Mouse (Mus musculus) G1E (cell line): Measurements from ENCODE around the gene Aplf. TPM values are rescaled to one million over a fixed set of nuclear protein-coding genes. Genes with fewer than 3 reads are reported as not detected.

Experiments
- ATAC-seq: 2 replicates; pipeline ENCODE4 v1.8.0; 2016; ENCODE audit warnings: mild to moderate bottlenecking; ENCODE audit not compliant: insufficient number of reproducible peaks, poor library complexity, low FRiP score, severe bottlenecking; ENCODE audit errors: extremely low read depth
- DNase-seq: peaks from one replicate; pipeline ENCODE4 v3.0.0; 2012; ENCODE audit warnings: low spot score
- H3K27me3 ChIP-seq: 2 replicates; pipeline ENCODE4 v1.6.1; 2012; ENCODE audit warnings: mild to moderate bottlenecking, low read length, inconsistent platforms; ENCODE audit not compliant: insufficient read depth
- H3K36me3 ChIP-seq: replicated peaks from 2 replicates; pipeline ENCODE3; 2012; ENCODE audit warnings: mild to moderate bottlenecking, inconsistent platforms
- H3K4me1 ChIP-seq: 2 replicates; pipeline ENCODE4 v1.6.1; 2012; ENCODE audit warnings: low read depth, low read length, inconsistent platforms, mixed read lengths; ENCODE audit not compliant: insufficient read depth
- H3K4me3 ChIP-seq: 2 replicates; pipeline ENCODE4 v1.5.1; 2012; ENCODE audit warnings: low read depth, mild to moderate bottlenecking, inconsistent platforms, low read length, moderate library complexity, mixed read lengths
- H3K9me3 ChIP-seq: replicated peaks from 2 replicates; pipeline ENCODE4 v1.6.1; 2012; ENCODE audit warnings: inconsistent platforms
- CTCF ChIP-seq: IDR thresholded peaks from 2 replicates; pipeline ENCODE4 v1.5.1; 2012; ENCODE audit warnings: low read depth, low read length, inconsistent platforms, mixed read lengths
- GATA1 ChIP-seq: IDR thresholded peaks from 2 replicates; pipeline ENCODE4 v1.6.1; 2012; ENCODE audit warnings: borderline replicate concordance, low read length, inconsistent platforms, mixed read lengths
- GATA2 ChIP-seq: IDR thresholded peaks from 2 replicates; pipeline ENCODE4 v1.6.1; 2012; ENCODE audit warnings: low read depth, low read length, inconsistent platforms, borderline replicate concordance
- POLR2AphosphoS5 ChIP-seq: IDR thresholded peaks from 2 replicates; pipeline ENCODE4 v1.6.1; 2012; ENCODE audit warnings: low read depth, low read length, inconsistent platforms; ENCODE audit not compliant: insufficient replicate concordance
- TAL1 ChIP-seq: conservative IDR thresholded peaks from 2 replicates; pipeline ENCODE4 v1.6.1; 2012; ENCODE audit warnings: low read depth, low read length, inconsistent platforms, mixed read lengths
- polyA plus RNA-seq: library from polyadenylated mRNA; stranded (reverse); fragments of >175 nt; gene quantifications from 2 replicates; pipeline ENCODE4 v1.2.3, GENCODE M21; 2012
- total RNA-seq, 2 experiments: library from RNA; stranded (forward) in 1 of 2; stranded (reverse) in 1 of 2; fragments of 200-1000 nt in 1 of 2; fragments of >200 nt in 1 of 2; fragmentation: Nextera tagmentation in 1 of 2; gene quantifications; 2 replicates each; pipeline ENCODE4 v1.2.3; 2014 to 2017

Gene Aplf
- total and polyA plus RNA-seq, 3 experiments = 23.0 to 111 (median 81.7) TPM

- H3K36me3 ChIP-seq = peaks cover 10% of the 10 kb centered on the region
- DNase-seq (peak; percentile 27), ATAC-seq (no peak; the same call in 1 of the 2 replicates)
- TF ChIP-seq GATA1 = no peak
- no peak for TF ChIP-seq CTCF
- TF ChIP-seq POLR2AphosphoS5 = no peak
- TF ChIP-seq TAL1 = no peak
- no peak for TF ChIP-seq GATA2
- peaks cover 49% of the 10 kb centered on the region for H3K4me1 ChIP-seq
- peaks cover 61% of the 10 kb centered on the region for H3K27me3 ChIP-seq
- H3K9me3 ChIP-seq = no peaks in the 10 kb centered on the region
- H3K4me3 ChIP-seq = peak within 1 kb of the TSS; percentile 71
Measured at GRCm38 (mm10) chr6:87590394-87591281, 81.4 kb downstream of the Aplf start, which contains the start of gene Prokr1. Gene Prokr1 (minus strand): TSS chr6:87590743.

- ATAC-seq = peak; percentile 8; the same call in 1 of the 2 replicates
Measured at GRCm38 (mm10) chr6:87589718-87590393, 82.1 kb downstream of the Aplf start.

GRCm38 (mm10) chr6:87583991-87584390, 88.0 kb downstream of the Aplf start:
- Histone ChIP-seq H3K4me1 (peaks cover 67% of the 10 kb centered on the region), H3K9me3 (no peaks in the 10 kb centered on the region), H3K36me3 (peaks cover 27% of the 10 kb centered on the region), H3K4me3 (no peak overlapping the region), H3K27me3 (peaks cover 51% of the 10 kb centered on the region)
- TF ChIP-seq CTCF (no peak), POLR2AphosphoS5 (no peak), GATA2 (no peak), GATA1 (no peak), TAL1 (no peak)
- no peak for ATAC-seq
- no peak for DNase-seq

More at GRCm38 (mm10) chr6:87589718-87590393, 82.1 kb downstream of the Aplf start:
- Histone ChIP-seq H3K4me3 (peak overlapping the region; percentile 71; the same call in 1 of the 2 replicates), H3K9me3 (no peaks in the 10 kb centered on the region), H3K36me3 (peaks cover 10% of the 10 kb centered on the region), H3K27me3 (peaks cover 66% of the 10 kb centered on the region), H3K4me1 (peaks cover 55% of the 10 kb centered on the region)
- no peak for TF ChIP-seq GATA1
- no peak for TF ChIP-seq POLR2AphosphoS5
- peak; percentile 36; the same call in 1 of the 2 replicates for TF ChIP-seq TAL1
- DNase-seq = no peak

- Histone ChIP-seq H3K36me3 (peaks cover 21% of the 10 kb centered on the region), H3K27me3 (peaks cover 44% of the 10 kb centered on the region), H3K4me1 (peaks cover 61% of the 10 kb centered on the region), H3K4me3 (no peak overlapping the region), H3K9me3 (no peaks in the 10 kb centered on the region)
- TF ChIP-seq POLR2AphosphoS5 = no peak
- TF ChIP-seq TAL1 = peak; percentile 89
- peak; percentile 79 for ATAC-seq
- peak; percentile 68 for DNase-seq
Measured at GRCm38 (mm10) chr6:87583183-87583611, 88.8 kb downstream of the Aplf start.

- peak overlapping the region; percentile 32; the same call in 1 of the 2 replicates for H3K4me3 ChIP-seq
- DNase-seq = no peak
- peak; percentile 24; the same call in 1 of the 2 replicates for ATAC-seq
Measured at GRCm38 (mm10) chr6:87582456-87582855, 89.5 kb downstream of the Aplf start.

GRCm38 (mm10) chr6:87581581-87581980, 90.4 kb downstream of the Aplf start:
- Histone ChIP-seq H3K27me3 (peaks cover 33% of the 10 kb centered on the region), H3K4me3 (no peak overlapping the region; the same call in 1 of the 2 replicates), H3K9me3 (no peaks in the 10 kb centered on the region), H3K36me3 (peaks cover 18% of the 10 kb centered on the region), H3K4me1 (peaks cover 51% of the 10 kb centered on the region)
- no peak for TF ChIP-seq POLR2AphosphoS5
- TF ChIP-seq GATA1 = no peak
- TF ChIP-seq TAL1 = no peak
- no peak for TF ChIP-seq CTCF
- TF ChIP-seq GATA2 = no peak
- ATAC-seq (no peak), DNase-seq (no peak)

More at GRCm38 (mm10) chr6:87582456-87582855, 89.5 kb downstream of the Aplf start:
- TF ChIP-seq GATA1 (no peak), TAL1 (no peak), POLR2AphosphoS5 (no peak), CTCF (no peak), GATA2 (no peak)
- Histone ChIP-seq H3K4me1 (peaks cover 58% of the 10 kb centered on the region), H3K27me3 (peaks cover 41% of the 10 kb centered on the region), H3K36me3 (peaks cover 19% of the 10 kb centered on the region), H3K9me3 (no peaks in the 10 kb centered on the region)
